Mouse (Mus musculus) embryonic facial prominence, embryonic 14.5 days (tissue): ENCODE results near the gene Sirt3. TPM values are rescaled to one million over a fixed set of nuclear protein-coding genes. Genes with fewer than 3 reads are reported as not detected.

Experiments
- ATAC-seq: fragments of 200-750 bp; cut with Nextera tagmentation; 2 replicates; pipeline ENCODE4 v1.8.0; 2017; ENCODE audit warnings: low read depth, moderate number of reproducible peaks, moderate TSS enrichment
- DNase-seq: peaks from one replicate; pipeline ENCODE4 v3.0.0-alpha.2; 2015; ENCODE audit warnings: low spot score
- H3K27ac ChIP-seq: fragments of 300-500 bp; sonication (generic); replicated peaks from 2 replicates; pipeline ENCODE4 v1.5.1; 2014; ENCODE audit warnings: low read depth, mild to moderate bottlenecking, low read length, moderate library complexity
- H3K27me3 ChIP-seq: fragments of 300-500 bp; sonication (generic); replicated peaks from 2 replicates; pipeline ENCODE4 v1.6.1; 2014; ENCODE audit warnings: low read length; ENCODE audit not compliant: control insufficient read depth, insufficient read depth
- H3K36me3 ChIP-seq: fragments of 300-500 bp; sonication (generic); 2 replicates; pipeline ENCODE4 v1.6.1; 2014; ENCODE audit warnings: low read length, mixed read lengths; ENCODE audit not compliant: control insufficient read depth, insufficient read depth
- H3K4me1 ChIP-seq: fragments of 300-500 bp; sonication (generic); 2 replicates; pipeline ENCODE4 v1.6.1; 2014; ENCODE audit warnings: antibody characterized with exemption, low read length; ENCODE audit not compliant: control insufficient read depth, insufficient read depth
- H3K4me2 ChIP-seq: fragments of 300-500 bp; sonication (generic); 2 replicates; pipeline ENCODE4 v1.6.1; 2014; ENCODE audit warnings: low read depth, mild to moderate bottlenecking, low read length, moderate library complexity, mixed read lengths
- H3K4me3 ChIP-seq: fragments of 300-500 bp; sonication (generic); 2 replicates; pipeline ENCODE4 v1.5.1; 2014; ENCODE audit warnings: low read depth, mild to moderate bottlenecking, low read length
- H3K9ac ChIP-seq: fragments of 300-500 bp; sonication (generic); 2 replicates; pipeline ENCODE4 v1.6.1; 2014; ENCODE audit warnings: low read depth, mild to moderate bottlenecking, low read length, moderate library complexity, mixed read lengths
- H3K9me3 ChIP-seq: fragments of 300-500 bp; sonication (generic); 2 replicates; pipeline ENCODE4 v1.6.1; 2016; ENCODE audit warnings: low read length; ENCODE audit not compliant: control insufficient read depth
- WGBS: fragments of 180-500 bp; shearing (Covaris S2); extraction: QIAGEN DNeasy Blood & Tissue Kit; methylation state at CpG from one replicate; pipeline ENCODE4 v1.1.7; 2014; 5-methylcytosine and 5-hydroxymethylcytosine counted together
- polyA plus RNA-seq: library from polyadenylated mRNA; unstranded; fragments of >200 nt; fragmentation: Nextera tagmentation; extraction: Ambion mirVana; gene quantifications from 2 replicates; pipeline ENCODE4 v1.2.1, GENCODE M21; 2014

Gene Sirt3
- polyA plus RNA-seq, 1 experiment from 2014 or later: 18.3 TPM

- Histone ChIP-seq H3K36me3 (peaks cover 28% of the 10 kb centered on the region; the same call in 1 of the 2 replicates), H3K9ac (peak overlapping the region; percentile 78), H3K4me3 (peak overlapping the region; percentile 60), H3K4me1 (peaks cover 8% of the 10 kb centered on the region), H3K27ac (peak overlapping the region; percentile 91; the same call in 1 of the 2 replicates), H3K27me3 (no peaks in the 10 kb centered on the region), H3K4me2 (peak overlapping the region; percentile 73), H3K9me3 (no peaks in the 10 kb centered on the region)
- no peak for DNase-seq
- ATAC-seq: no peak
- WGBS: 13% methylated on average over 8 of the region's 8 CpGs
These were observed 1.1 kb downstream of the Sirt3 start for GRCm38 (mm10) chr7:140880865-140881515.

- 73% methylated on average over 3 of the region's 3 CpGs for WGBS
These were observed 1.7 kb downstream of the Sirt3 start for GRCm38 (mm10) chr7:140880419-140880818.

GRCm38 (mm10) chr7:140879355-140879754, 2.8 kb downstream of the Sirt3 start:
- WGBS: 86% methylated on average over 7 of the region's 7 CpGs
- Histone ChIP-seq H3K9ac (no peak overlapping the region), H3K4me1 (peaks cover 8% of the 10 kb centered on the region), H3K27me3 (no peaks in the 10 kb centered on the region), H3K27ac (no peak overlapping the region), H3K36me3 (peaks cover 31% of the 10 kb centered on the region), H3K4me3 (no peak overlapping the region), H3K9me3 (no peaks in the 10 kb centered on the region), H3K4me2 (no peak overlapping the region)
- DNase-seq (no peak), ATAC-seq (no peak)

More at GRCm38 (mm10) chr7:140880419-140880818, 1.7 kb downstream of the Sirt3 start:
- H3K4me3 ChIP-seq: no peak overlapping the region
- 0 out of 2 replicates have a peak overlapping the region, but pooled peaks have one; percentile 78 for H3K9ac ChIP-seq
- H3K4me1 ChIP-seq: peaks cover 8% of the 10 kb centered on the region
- H3K27ac ChIP-seq: no peak overlapping the region
- H3K27me3 ChIP-seq: no peaks in the 10 kb centered on the region
- ATAC-seq (no peak), DNase-seq (no peak)
- H3K36me3 ChIP-seq: peaks cover 27% of the 10 kb centered on the region; the same call in 1 of the 2 replicates
- H3K4me2 ChIP-seq: peak overlapping the region; percentile 73; the same call in 1 of the 2 replicates
- H3K9me3 ChIP-seq: no peaks in the 10 kb centered on the region

GRCm38 (mm10) chr7:140877364-140877763, 4.7 kb downstream of the Sirt3 start:
- no peaks in the 10 kb centered on the region for H3K9me3 ChIP-seq
- H3K36me3 ChIP-seq: peaks cover 26% of the 10 kb centered on the region
- no peak overlapping the region for H3K4me3 ChIP-seq
- DNase-seq: no peak
- no peaks in the 10 kb centered on the region for H3K27me3 ChIP-seq
- 72% methylated on average over 6 of the region's 6 CpGs for WGBS
- no peak overlapping the region for H3K27ac ChIP-seq
- H3K4me1 ChIP-seq: peaks cover 3% of the 10 kb centered on the region; the same call in 1 of the 2 replicates
- no peak for ATAC-seq
- 0 out of 2 replicates have a peak overlapping the region, but pooled peaks have one; percentile 14 for H3K9ac ChIP-seq
- no peak overlapping the region for H3K4me2 ChIP-seq

GRCm38 (mm10) chr7:140874224-140874623, 7.9 kb downstream of the Sirt3 start:
- 96% methylated on average over 4 of the region's 4 CpGs for WGBS
- Histone ChIP-seq H3K4me3 (no peak overlapping the region), H3K9me3 (no peaks in the 10 kb centered on the region), H3K27ac (no peak overlapping the region), H3K27me3 (no peaks in the 10 kb centered on the region), H3K9ac (no peak overlapping the region), H3K36me3 (peaks cover 26% of the 10 kb centered on the region), H3K4me1 (no peaks in the 10 kb centered on the region), H3K4me2 (no peak overlapping the region)
- no peak for ATAC-seq
- DNase-seq: no peak

GRCm38 (mm10) chr7:140864761-140865160, 17.3 kb downstream of the Sirt3 start:
- Histone ChIP-seq H3K4me3 (no peak overlapping the region), H3K9me3 (no peaks in the 10 kb centered on the region), H3K4me1 (no peaks in the 10 kb centered on the region), H3K27me3 (no peaks in the 10 kb centered on the region), H3K36me3 (peaks cover 53% of the 10 kb centered on the region), H3K27ac (no peak overlapping the region), H3K4me2 (no peak overlapping the region), H3K9ac (no peak overlapping the region)
- DNase-seq (no peak), ATAC-seq (no peak)
- 94% methylated on average over 12 of the region's 12 CpGs for WGBS

- 87% methylated on average over 5 of the region's 5 CpGs for WGBS
- no peak overlapping the region for H3K27ac ChIP-seq
- peaks cover 13% of the 10 kb centered on the region for H3K4me1 ChIP-seq
- ATAC-seq (no peak), DNase-seq (no peak)
- H3K27me3 ChIP-seq: no peaks in the 10 kb centered on the region
- H3K9me3 ChIP-seq: no peaks in the 10 kb centered on the region
- peaks cover 59% of the 10 kb centered on the region for H3K36me3 ChIP-seq
- no peak overlapping the region for H3K4me2 ChIP-seq
- no peak overlapping the region for H3K4me3 ChIP-seq
- no peak overlapping the region for H3K9ac ChIP-seq
These were observed 21.4 kb downstream of the Sirt3 start for GRCm38 (mm10) chr7:140860728-140861127.

- H3K27ac ChIP-seq: no peak overlapping the region
- H3K27me3 ChIP-seq: no peaks in the 10 kb centered on the region
- DNase-seq (peak; percentile 33), ATAC-seq (no peak)
- 52% methylated on average over 6 of the region's 6 CpGs for WGBS
- no peak overlapping the region for H3K4me2 ChIP-seq
- H3K4me1 ChIP-seq: peaks cover 20% of the 10 kb centered on the region
- H3K9me3 ChIP-seq: no peaks in the 10 kb centered on the region
- no peak overlapping the region for H3K9ac ChIP-seq
- no peak overlapping the region for H3K4me3 ChIP-seq
- peaks cover 59% of the 10 kb centered on the region for H3K36me3 ChIP-seq
These were observed 22.1 kb downstream of the Sirt3 start for GRCm38 (mm10) chr7:140859997-140860396.

- DNase-seq (no peak), ATAC-seq (no peak)
- no peaks in the 10 kb centered on the region for H3K27me3 ChIP-seq
- no peaks in the 10 kb centered on the region for H3K9me3 ChIP-seq
- peaks cover 64% of the 10 kb centered on the region for H3K36me3 ChIP-seq
- H3K9ac ChIP-seq: peak overlapping the region; percentile 92; the same call in 1 of the 2 replicates
- peak overlapping the region; percentile 89 for H3K4me3 ChIP-seq
- 94% methylated on average over 8 of the region's 8 CpGs for WGBS
- no peak overlapping the region for H3K27ac ChIP-seq
- peaks cover 21% of the 10 kb centered on the region for H3K4me1 ChIP-seq
- peak overlapping the region; percentile 97 for H3K4me2 ChIP-seq
These were observed 23.4 kb downstream of the Sirt3 start for GRCm38 (mm10) chr7:140858746-140859145.
